Mouse (Mus musculus): ENCODE measurements at regions not wholly inside any gene's neighbourhood (a gene's known extent, or its start where the extent isn't known, plus 50 kb on each side); places are given as distances from the start of the nearest gene placed in this dataset.

DNA sequence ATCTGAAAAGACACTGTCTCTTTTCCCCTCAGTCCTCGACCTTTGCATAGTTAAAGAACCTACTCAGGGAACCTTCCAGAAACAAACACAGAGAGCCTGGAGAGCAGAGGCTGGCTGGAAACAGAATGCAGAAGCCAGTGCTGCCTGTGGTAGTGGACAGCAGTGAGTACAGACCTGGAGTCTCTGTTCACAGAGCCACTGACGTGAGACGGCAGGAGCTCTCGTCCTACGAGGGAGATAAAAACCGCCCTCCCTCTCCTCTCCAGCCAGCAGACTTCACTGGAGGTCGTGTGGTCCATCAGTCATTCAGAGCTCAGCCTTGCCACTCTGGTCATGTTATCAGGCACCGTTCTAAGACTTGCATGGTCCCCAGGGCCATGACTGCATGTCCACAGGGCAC is 138.5 kb upstream of the Cdh4 start:
- TF ChIP-seq CTCF (IDR thresholded peaks at IDR 0.05) (no peak), EP300 (IDR thresholded peaks at IDR 0.05) (no peak)
